Mouse (Mus musculus): Measurements from ENCODE around the gene Osbpl10.

- TF ChIP-seq GATA1 (IDR thresholded peaks at IDR 0.05; ENCODE audit: borderline replicate concordance, low read length) (no peak), FLI1 (IDR thresholded peaks at IDR 0.05; ENCODE audit: low read length) (no peak)
Measured at GRCm38 (mm10) chr9:115023708-115024383, 45.5 kb downstream of the Osbpl10 start.
